Mouse (Mus musculus): ENCODE data around the gene Ccdc7a. TPM values are rescaled to one million over a fixed set of nuclear protein-coding genes. Genes with fewer than 3 reads are reported as not detected.
A peak's percentile ranks its signal among the peaks of the same experiment; 100 is the strongest.

The Ccdc7a gene
- total and polyA plus RNA-seq, 3 experiments = not detected

- H3K36me3 ChIP-seq (ENCODE audit: control insufficient read depth, insufficient read depth, low read length) = peaks cover 23% of the 10 kb centered on the region
- peak within 1 kb of the TSS; percentile 99 for H3K9ac ChIP-seq (ENCODE audit: low read depth, low read length)
- H3K27me3 ChIP-seq (ENCODE audit: control insufficient read depth, insufficient read depth, low read length) = no peaks in the 10 kb centered on the region
- WGBS = under 1% methylated on average over 111 of the region's 113 CpGs
- H3K4me3 ChIP-seq = peak within 1 kb of the TSS; percentile 74
- peak within 1 kb of the TSS; percentile 92 for H3K27ac ChIP-seq
- peaks cover 11% of the 10 kb centered on the region for H3K4me1 ChIP-seq (ENCODE audit: control insufficient read depth, insufficient read depth, low read length)
- peaks cover 6% of the 10 kb centered on the region; the same call in 1 of the 2 replicates for H3K79me2 ChIP-seq (replicated peaks; ENCODE audit: control insufficient read depth, insufficient read depth, low read length)
- intact Hi-C loops (cut with DNase I) = loop anchor here (1.0 to 10.0 kb wide), 5 partner anchors 23 to 331 kb away; partner anchors contain the start of gene Nrp1
- DNase-seq = peak; percentile 95 to 96
- TF ChIP-seq POLR2A (IDR thresholded peaks at IDR 0.05; ENCODE audit: insufficient read depth, low read depth, low read length) (peak; percentile 94), CTCF (IDR thresholded peaks at IDR 0.05) (peak; percentile 68), EP300 (IDR thresholded peaks at IDR 0.05; ENCODE audit: insufficient read depth, low read depth, low read length) (0 out of 2 replicates have a peak, but pooled peaks have one; percentile 49)
Observed at GRCm38 (mm10) chr8:128685507-128686428, 379.5 kb downstream of the Ccdc7a start, which contains the start of gene Itgb1. Gene Itgb1, plus strand, starts transcription at chr8:128685654.

GRCm38 (mm10) chr8:128684609-128685506 lies 380.5 kb downstream of the Ccdc7a start:
- peak overlapping the region; percentile 82 for H3K9ac ChIP-seq (ENCODE audit: low read depth, low read length)
- peaks cover 19% of the 10 kb centered on the region for H3K36me3 ChIP-seq (ENCODE audit: control insufficient read depth, insufficient read depth, low read length)
- TF ChIP-seq EP300 (IDR thresholded peaks at IDR 0.05; ENCODE audit: insufficient read depth, low read depth, low read length) (no peak), CTCF (IDR thresholded peaks at IDR 0.05) (no peak), POLR2A (IDR thresholded peaks at IDR 0.05; ENCODE audit: insufficient read depth, low read depth, low read length) (no peak)
- no peaks in the 10 kb centered on the region for H3K27me3 ChIP-seq (ENCODE audit: control insufficient read depth, insufficient read depth, low read length)
- peak overlapping the region; percentile 92 for H3K27ac ChIP-seq
- peaks cover 7% of the 10 kb centered on the region for H3K4me1 ChIP-seq (ENCODE audit: control insufficient read depth, insufficient read depth, low read length)
- 0 out of 2 replicates have a peak, but pooled peaks cover 2% of the 10 kb centered on the region for H3K79me2 ChIP-seq (replicated peaks; ENCODE audit: control insufficient read depth, insufficient read depth, low read length)
- 9% methylated on average over 25 of the region's 25 CpGs for WGBS
- DNase-seq = no peak
- intact Hi-C loops (cut with DNase I) = loop anchor here (1.0 to 10.0 kb wide), 4 partner anchors 22 to 330 kb away; partner anchors contain the start of gene Nrp1
- H3K4me3 ChIP-seq = peak overlapping the region; percentile 74

Other genes starting within 250 kb of the Ccdc7a start
- gene Ccdc7b, start 1.6 kb upstream of the Ccdc7a start, total RNA-seq (2021) = not detected
- gene Ccdc7b, start 1.6 kb upstream of the Ccdc7a start, polyA plus RNA-seq (2012; rRNA removed) = not detected in 2 replicates
- gene Gm10999, start 66.1 kb upstream of the Ccdc7a start, total RNA-seq (2021) = not detected
- not detected in 2 replicates for gene Gm10999, start 66.1 kb upstream of the Ccdc7a start, polyA plus RNA-seq (2012; rRNA removed)
- gene 2610044O15Rik8, start 168.9 kb upstream of the Ccdc7a start, total RNA-seq (2021) = 10 to 100 TPM; 14.5 to 17.2 TPM
- gene 2610044O15Rik8, start 168.9 kb upstream of the Ccdc7a start, polyA plus RNA-seq (2012; rRNA removed) = 4.8 and 9.3 TPM in 2 replicates

Data from heart, adult 2 months (tissue).